Mouse (Mus musculus): ENCODE results near the gene Pou6f1.
"Not testable (repeated sequence)": the region's sequence is repeated elsewhere in the genome, so short reads cannot be mapped to it uniquely, and the experiment has no call there.

The Pou6f1 gene

GRCm38 (mm10) chr15:100599276-100600046 is at the start of gene Pou6f1:
Gene Pou6f1, minus strand, starts transcription at chr15:100599984.
- no peak for DNase-seq (ENCODE audit: low spot score)

DNA sequence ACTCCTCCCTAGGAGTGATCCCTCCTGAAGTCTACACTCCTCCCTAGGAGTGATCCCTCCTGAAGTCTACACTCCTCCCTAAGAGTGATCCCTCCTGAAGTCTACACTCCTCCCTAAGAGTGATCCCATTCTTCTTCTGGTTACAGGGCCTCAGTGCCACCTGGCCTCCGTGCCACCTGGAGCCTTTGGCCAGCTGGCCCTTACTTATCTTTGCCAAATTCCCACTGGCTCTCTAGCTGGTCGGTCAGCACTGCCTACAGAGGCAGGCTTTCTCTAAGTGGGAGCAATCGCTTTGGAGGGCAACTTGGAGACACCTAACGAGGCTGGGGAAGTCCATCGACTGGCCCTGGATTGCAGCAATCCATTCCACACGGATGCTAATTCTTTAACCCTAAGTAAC is 46.4 kb upstream of the Pou6f1 start:
- no peak for DNase-seq (ENCODE audit: low spot score)

GRCm38 (mm10) chr15:100642451-100642850 is 42.7 kb upstream of the Pou6f1 start:
- no peak for DNase-seq (ENCODE audit: low spot score)

- DNase-seq (ENCODE audit: low spot score) = no peak
Measured at GRCm38 (mm10) chr15:100641226-100641810, 41.5 kb upstream of the Pou6f1 start.

DNA sequence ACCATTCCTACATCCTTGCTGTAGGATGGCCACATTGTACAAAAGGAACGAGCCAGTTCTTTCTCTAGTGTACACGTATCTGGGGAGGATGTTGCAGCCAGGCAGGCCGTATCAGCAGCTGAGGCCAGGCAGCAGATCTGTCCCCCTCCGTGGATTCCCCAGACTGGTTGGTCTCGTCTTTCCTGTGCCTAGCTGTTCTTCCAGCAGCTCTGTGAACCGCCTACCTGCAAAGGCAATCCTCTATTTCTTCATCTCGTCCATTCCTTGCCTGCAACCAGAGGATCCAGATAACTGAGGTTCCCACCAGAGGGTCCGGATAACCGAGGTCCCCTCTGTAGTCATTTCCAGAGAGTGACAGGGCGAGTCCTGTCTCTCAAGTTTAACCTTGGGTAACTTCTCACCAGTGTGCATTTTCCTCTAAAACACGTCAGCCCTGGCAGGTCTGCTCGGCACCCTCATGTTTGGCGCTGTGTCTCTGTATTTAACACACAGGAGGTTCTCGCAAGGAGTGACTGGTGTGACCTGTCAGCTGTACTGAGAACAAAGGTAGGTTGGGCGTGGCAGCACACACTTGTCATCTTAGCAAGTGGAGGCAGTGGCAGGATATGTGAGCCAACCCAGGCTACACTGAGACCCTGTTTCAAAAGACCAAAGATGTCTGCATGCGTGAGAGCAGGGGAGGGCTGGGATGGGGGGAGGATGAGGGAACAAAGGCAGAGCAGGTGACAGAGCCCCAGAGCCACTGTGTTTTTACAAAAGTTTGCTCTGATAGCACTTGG is 40.4 kb upstream of the Pou6f1 start:
- DNase-seq (ENCODE audit: low spot score) = no peak

DNA sequence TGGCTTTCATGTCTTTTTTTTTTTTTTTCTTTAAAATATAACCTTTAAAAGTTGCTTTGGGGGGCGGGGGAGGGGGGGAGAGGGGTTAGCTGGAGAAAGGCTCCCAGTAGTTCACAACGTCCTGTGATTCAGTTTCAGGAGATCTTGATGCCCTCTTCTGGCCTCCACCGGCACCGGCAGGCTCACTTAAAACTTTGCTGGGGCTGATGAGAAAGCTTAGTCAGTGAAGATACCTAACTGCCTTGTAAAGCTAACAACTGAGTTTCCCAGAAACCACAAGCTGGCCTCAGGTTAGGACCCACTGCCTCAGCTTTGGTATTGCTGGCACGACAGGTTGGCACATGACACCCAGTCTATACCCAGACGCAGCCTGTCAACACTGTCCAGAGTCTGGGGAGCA is 37.9 kb upstream of the Pou6f1 start:
- DNase-seq (ENCODE audit: low spot score) = no peak

DNA sequence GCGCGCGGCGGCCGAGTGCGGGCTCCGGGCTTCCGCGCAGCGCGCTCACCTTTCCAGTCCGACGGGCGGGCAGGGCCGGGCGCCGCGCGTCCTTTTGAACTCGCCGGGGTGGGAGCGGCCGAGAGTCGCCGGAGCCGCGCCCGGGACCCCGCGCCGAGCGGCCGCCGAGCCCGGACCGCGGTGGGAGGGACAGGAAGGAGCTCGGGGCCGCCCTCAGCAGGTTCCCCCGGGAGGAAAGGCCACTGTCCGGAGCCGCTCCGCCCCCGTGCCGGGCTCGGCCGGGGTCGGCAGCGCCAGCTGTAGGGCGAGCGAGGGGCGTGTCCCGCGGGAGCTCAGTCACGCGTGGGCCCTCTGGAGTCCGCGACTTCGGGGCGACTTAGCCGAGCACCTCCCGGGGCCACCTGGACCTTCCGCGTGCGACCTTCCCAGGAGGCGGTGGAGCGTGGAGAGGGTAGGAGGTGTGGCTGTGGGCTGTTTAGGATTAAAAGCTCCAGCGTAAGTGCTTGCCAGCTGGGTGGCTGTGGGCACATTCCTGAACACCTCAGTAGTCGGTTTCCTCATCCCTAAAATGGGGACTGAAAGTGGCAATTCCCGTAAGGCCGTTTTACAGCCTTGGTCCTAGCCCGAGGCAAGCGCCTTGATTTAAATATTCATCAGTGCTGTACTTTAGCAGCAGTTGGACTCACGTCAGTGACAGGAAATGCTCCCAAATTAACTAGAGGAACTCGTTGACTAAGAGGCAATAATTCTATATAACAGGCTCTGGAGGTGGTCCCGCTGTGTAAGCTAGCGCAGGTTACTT is 37.1 kb upstream of the Pou6f1 start, which contains the start of gene Smagp:
Smagp (minus strand) TSS at position 241 of the 802 bp plus-strand sequence.
- DNase-seq (ENCODE audit: low spot score) = no peak

GRCm38 (mm10) chr15:100635851-100636645 is 36.3 kb upstream of the Pou6f1 start:
- DNase-seq (ENCODE audit: low spot score) = no peak

DNA sequence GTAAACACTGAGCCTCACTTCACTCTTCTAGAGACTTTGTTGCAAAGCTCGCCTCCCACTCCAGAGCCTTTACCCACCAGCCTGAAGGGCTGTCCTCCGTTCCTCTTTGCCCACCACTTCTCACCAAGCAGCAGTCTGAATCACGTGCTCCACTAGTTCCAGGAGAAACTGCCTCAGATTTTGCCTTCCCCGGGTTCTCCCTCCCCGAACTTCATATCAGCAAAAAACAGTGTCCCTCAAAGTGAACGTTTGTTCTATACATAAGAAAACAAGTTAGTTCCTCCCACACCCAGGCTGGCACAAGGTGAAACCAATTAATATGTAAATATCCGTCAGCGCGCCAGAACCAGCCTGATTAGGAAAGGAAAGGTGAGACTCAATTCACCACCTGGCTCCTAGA is 35.5 kb upstream of the Pou6f1 start:
- no peak for DNase-seq (ENCODE audit: low spot score)

DNA sequence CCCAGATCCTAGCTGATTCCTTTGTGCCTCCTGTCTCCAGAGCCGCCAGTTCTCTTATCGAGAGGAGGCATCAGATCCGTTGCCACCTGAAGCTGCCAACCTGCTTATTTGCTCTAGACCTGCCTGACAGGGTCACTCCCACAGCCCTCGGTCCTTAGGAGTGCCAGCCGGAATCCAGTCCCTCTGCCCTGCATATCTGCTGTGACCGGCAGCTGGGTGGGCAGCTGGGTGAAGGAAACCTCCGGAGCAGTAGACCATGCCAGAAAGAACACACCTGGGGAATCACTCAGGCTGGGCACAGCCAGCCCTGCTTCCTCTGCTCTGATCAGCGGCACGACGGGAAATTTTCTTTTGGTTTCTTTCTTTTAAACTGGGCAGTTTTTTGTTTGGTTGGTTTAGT is 33.6 kb upstream of the Pou6f1 start:
- no peak for DNase-seq (ENCODE audit: low spot score)

DNA sequence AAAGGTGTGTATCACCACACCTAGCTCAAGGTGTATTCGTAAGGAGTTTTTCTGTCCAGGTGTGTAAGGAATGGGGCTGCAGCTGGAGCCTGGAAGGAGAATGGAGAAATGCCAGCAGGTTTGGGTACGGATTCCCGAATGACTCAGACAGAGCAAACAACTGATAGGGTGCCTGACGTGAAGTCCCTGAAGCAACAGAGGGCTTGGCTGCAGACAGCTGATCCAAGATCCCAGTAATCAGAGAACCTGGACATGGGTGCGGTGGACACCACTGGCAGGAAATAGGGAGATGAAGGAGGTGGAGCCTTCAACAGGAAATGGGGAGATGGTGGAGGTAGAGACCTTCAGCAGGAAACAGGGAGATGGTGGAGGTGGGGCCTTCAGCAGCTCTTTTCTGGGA is 32.5 kb upstream of the Pou6f1 start:
- DNase-seq (ENCODE audit: low spot score) = no peak

DNA sequence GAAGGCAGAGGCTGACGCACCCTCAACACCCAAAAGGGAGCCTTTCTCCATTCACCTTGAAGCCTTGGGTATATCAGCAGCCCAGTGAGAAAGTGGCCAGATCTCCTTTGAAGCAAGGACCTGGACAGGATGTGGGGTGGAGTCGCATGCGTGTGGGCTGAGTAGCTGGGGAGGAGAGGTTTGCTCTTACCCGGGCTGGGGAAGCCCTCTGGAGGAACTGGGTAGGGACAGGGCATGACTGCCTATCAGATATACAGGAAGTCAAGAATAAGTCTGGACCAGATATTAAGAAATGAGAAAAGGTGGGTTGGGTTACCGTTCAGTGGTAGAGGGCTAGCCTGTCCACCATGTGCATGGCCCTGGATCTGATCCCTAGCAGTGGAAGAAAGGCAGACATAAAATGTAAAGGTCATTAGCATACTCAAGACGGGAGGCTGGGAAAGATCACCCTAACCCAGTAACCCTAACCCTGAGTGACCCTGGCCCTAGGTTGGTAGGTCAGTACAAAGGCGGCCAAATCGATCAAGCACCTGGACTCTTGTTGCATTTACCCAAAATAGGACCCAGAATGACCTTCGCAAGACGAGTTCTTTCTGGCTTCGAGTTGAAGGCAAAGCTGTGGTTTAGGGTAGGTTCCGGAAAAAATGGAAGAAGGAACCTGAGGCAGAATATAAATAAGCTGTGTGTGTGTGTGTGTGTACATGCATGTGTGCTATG is 31.8 kb upstream of the Pou6f1 start:
- DNase-seq (ENCODE audit: low spot score) = no peak

DNA sequence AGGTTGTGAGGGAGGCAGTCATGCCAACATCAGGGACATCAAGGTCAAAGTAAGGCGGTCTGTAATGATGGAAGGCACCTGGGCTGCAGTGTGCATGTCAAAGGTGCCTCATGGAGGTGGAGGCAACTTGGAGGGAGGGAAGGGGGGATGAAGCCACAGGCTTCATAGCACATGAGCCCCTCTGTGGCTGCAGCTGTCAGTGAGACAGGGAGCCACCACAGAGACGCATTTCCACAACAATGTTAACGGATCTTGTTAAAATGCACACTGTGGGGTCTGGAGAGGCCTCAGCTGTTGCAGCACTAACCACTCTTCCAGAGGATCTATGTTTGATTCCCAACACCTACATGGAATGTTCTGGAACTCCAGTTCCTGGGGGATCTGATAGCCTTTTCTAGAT is 30.3 kb upstream of the Pou6f1 start:
- no peak for DNase-seq (ENCODE audit: low spot score)

GRCm38 (mm10) chr15:100628797-100629196 is 29.0 kb upstream of the Pou6f1 start:
- no peak for DNase-seq (ENCODE audit: low spot score)

DNA sequence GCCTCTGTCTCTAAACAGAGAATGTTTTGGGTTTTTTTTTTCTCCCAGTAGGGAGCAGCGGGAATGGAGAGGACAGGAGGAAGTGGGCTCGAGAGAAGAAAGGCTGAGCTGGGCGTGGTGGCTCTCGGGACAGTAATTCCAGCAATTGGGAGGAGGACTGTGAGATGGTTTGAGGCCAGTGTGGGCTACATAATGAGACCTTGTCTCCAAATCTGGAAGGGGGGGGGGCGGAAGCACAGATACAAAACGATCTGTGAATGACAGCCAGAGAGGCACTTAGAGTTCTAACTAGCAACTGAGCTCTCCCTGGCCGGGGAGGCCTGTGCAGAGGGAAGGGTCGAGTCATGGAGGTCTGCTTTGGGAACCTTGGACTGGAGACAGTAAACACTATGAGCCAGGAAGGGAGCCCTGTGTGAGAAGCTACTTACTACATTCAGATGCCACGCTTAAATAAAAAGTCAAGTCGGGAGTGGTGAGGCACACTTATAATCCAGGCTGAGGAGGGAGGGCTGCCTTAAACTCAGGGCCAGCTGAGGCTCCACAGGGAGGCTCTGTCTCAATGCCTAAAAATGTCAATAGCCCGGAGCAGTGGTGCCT is 28.1 kb upstream of the Pou6f1 start:
- no peak for DNase-seq (ENCODE audit: low spot score)

- no peak for DNase-seq (ENCODE audit: low spot score)
Measured at GRCm38 (mm10) chr15:100627287-100627686, 27.5 kb upstream of the Pou6f1 start.

GRCm38 (mm10) chr15:100624435-100624834 is 24.7 kb upstream of the Pou6f1 start:
- no peak for DNase-seq (ENCODE audit: low spot score)

- no peak for DNase-seq (ENCODE audit: low spot score)
Measured at GRCm38 (mm10) chr15:100623754-100624153, 24.0 kb upstream of the Pou6f1 start.

- no peak for DNase-seq (ENCODE audit: low spot score)
Measured at GRCm38 (mm10) chr15:100622164-100622563, 22.4 kb upstream of the Pou6f1 start.

DNA sequence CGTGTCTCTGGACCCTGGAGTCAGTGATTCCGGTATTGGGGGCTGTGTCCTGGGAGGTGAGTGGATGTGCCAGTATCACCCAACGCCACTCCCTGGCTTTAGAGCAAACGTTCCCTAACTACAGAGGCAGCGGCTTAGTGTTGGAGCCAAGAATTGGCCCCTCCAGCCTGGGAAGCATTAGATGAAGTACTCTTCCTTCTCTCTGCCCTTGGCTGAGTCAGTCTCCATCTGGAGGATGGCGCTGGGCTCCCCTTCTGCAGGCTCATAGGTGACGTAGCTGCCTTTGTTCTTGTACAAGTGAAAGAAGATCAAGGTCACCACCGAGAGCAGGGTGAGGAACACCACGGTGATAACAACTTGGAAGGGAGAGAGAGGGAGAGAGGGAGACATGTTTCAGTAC is 21.9 kb upstream of the Pou6f1 start:
- DNase-seq (ENCODE audit: low spot score) = not testable (repeated sequence)
